Mouse (Mus musculus) small intestine, adult 2 months (tissue): Measurements from ENCODE around the gene Hic1. TPM values are rescaled to one million over a fixed set of nuclear protein-coding genes. Genes with fewer than 3 reads are reported as not detected.
"Not testable (repeated sequence)": the region's sequence is repeated elsewhere in the genome, so short reads cannot be mapped to it uniquely, and the experiment has no call there.

ENCODE experiments used
- H3K27ac ChIP-seq: fragments of 200-500 bp; 2 replicates; pipeline ENCODE4 v1.5.1; 2012; ENCODE audit warnings: low read depth, low read length, control low read depth, inconsistent platforms; ENCODE audit not compliant: insufficient read depth
- H3K27me3 ChIP-seq: fragments of 200-500 bp; 2 replicates; pipeline ENCODE4 v1.6.1; 2012; ENCODE audit warnings: mild to moderate bottlenecking, moderate library complexity, low read length, inconsistent platforms; ENCODE audit not compliant: control insufficient read depth, insufficient read depth
- H3K36me3 ChIP-seq: fragments of 200-500 bp; 2 replicates; pipeline ENCODE4 v1.6.1; 2012; ENCODE audit warnings: mild to moderate bottlenecking, low read length, control low read depth, inconsistent platforms; ENCODE audit not compliant: control insufficient read depth, insufficient read depth
- H3K4me1 ChIP-seq: fragments of 200-500 bp; 2 replicates; pipeline ENCODE4 v1.6.1; 2012; ENCODE audit warnings: low read length, inconsistent platforms, mixed read lengths; ENCODE audit not compliant: control insufficient read depth, insufficient read depth, insufficient read length
- H3K4me3 ChIP-seq: fragments of 200-500 bp; 2 replicates; pipeline ENCODE4 v1.5.1; 2012; ENCODE audit warnings: low read depth, mild to moderate bottlenecking, control low read depth, inconsistent platforms, low read length, moderate library complexity
- CTCF ChIP-seq: fragments of 200-500 bp; IDR thresholded peaks from 2 replicates; pipeline ENCODE4 v1.5.1; 2012; ENCODE audit warnings: low read depth, mild to moderate bottlenecking, control low read depth, inconsistent platforms, low read length, moderate library complexity, mixed read lengths; ENCODE audit not compliant: insufficient replicate concordance, insufficient read length; ENCODE audit errors: extremely low read depth
- POLR2A ChIP-seq: fragments of 200-500 bp; IDR thresholded peaks from 2 replicates; pipeline ENCODE4 v1.6.1; 2012; ENCODE audit warnings: low read depth, mild to moderate bottlenecking, control low read depth, inconsistent platforms, low read length, moderate library complexity
- WGBS: fragments of 180-500 bp; shearing (Covaris S2); methylation state at CpG from one replicate; pipeline ENCODE4 v1.1.7; 2018; 5-methylcytosine and 5-hydroxymethylcytosine counted together
- polyA plus RNA-seq: library from polyadenylated mRNA; depleted of rRNA; stranded (reverse); fragments of >200 nt; gene quantifications from 2 replicates; pipeline ENCODE4 v1.2.3, GENCODE M21; 2012

The Hic1 gene
- polyA plus RNA-seq, 1 experiment: 29.6 TPM

- 80% methylated on average over 2 of the region's 2 CpGs for WGBS
- Histone ChIP-seq H3K27me3 (no peaks in the 10 kb centered on the region), H3K36me3 (peaks cover 5% of the 10 kb centered on the region), H3K4me3 (no peak overlapping the region), H3K4me1 (peaks cover under 1% of the 10 kb centered on the region; the same call in 1 of the 2 replicates), H3K27ac (no peak overlapping the region)
- no peak for TF ChIP-seq POLR2A
- TF ChIP-seq CTCF: no peak
These were observed 14.7 kb upstream of the Hic1 start for GRCm38 (mm10) chr11:75183917-75184570.

GRCm38 (mm10) chr11:75178672-75179208, 9.4 kb upstream of the Hic1 start, which contains the start of gene Ovca2:
Gene Ovca2 (minus strand): TSS chr11:75178835.
- peaks cover 5% of the 10 kb centered on the region for H3K36me3 ChIP-seq
- TF ChIP-seq CTCF (peak; percentile 88), POLR2A (peak; percentile 68)

GRCm38 (mm10) chr11:75178011-75178410, 8.7 kb upstream of the Hic1 start:
- H3K27ac ChIP-seq: no peak overlapping the region
- H3K36me3 ChIP-seq: peaks cover 4% of the 10 kb centered on the region; the same call in 1 of the 2 replicates
- TF ChIP-seq POLR2A (no peak), CTCF (no peak)
- peaks cover 17% of the 10 kb centered on the region for H3K4me1 ChIP-seq
- peak overlapping the region; percentile 84 for H3K4me3 ChIP-seq
- H3K27me3 ChIP-seq: no peaks in the 10 kb centered on the region
- 46% methylated on average over 12 of the region's 12 CpGs for WGBS

More at GRCm38 (mm10) chr11:75178672-75179208, 9.4 kb upstream of the Hic1 start, which contains the start of gene Ovca2:
- H3K4me1 ChIP-seq: peaks cover 12% of the 10 kb centered on the region
- no peaks in the 10 kb centered on the region for H3K27me3 ChIP-seq
- no peak within 1 kb of the TSS for H3K27ac ChIP-seq
- H3K4me3 ChIP-seq: peak within 1 kb of the TSS; percentile 84
- under 1% methylated on average over 33 of the region's 33 CpGs for WGBS

GRCm38 (mm10) chr11:75174574-75174973, 5.3 kb upstream of the Hic1 start:
- H3K27ac ChIP-seq, H3K4me3 ChIP-seq, H3K36me3 ChIP-seq: not testable (repeated sequence)
- WGBS: 53% methylated on average over 6 of the region's 6 CpGs
- H3K4me1 ChIP-seq: peaks cover 28% of the 10 kb centered on the region
- peaks cover 26% of the 10 kb centered on the region for H3K27me3 ChIP-seq

GRCm38 (mm10) chr11:75173799-75174165, 4.5 kb upstream of the Hic1 start:
- peaks cover 26% of the 10 kb centered on the region for H3K4me1 ChIP-seq
- H3K4me3 ChIP-seq: peak overlapping the region; percentile 86
- no peak overlapping the region for H3K27ac ChIP-seq
- 2% methylated on average over 15 of the region's 15 CpGs for WGBS
- TF ChIP-seq CTCF: no peak
- no peak for TF ChIP-seq POLR2A
- H3K36me3 ChIP-seq: no peaks in the 10 kb centered on the region
- peaks cover 28% of the 10 kb centered on the region for H3K27me3 ChIP-seq

GRCm38 (mm10) chr11:75173095-75173798, 3.9 kb upstream of the Hic1 start:
- peaks cover 26% of the 10 kb centered on the region for H3K4me1 ChIP-seq
- under 1% methylated on average over 71 of the region's 71 CpGs for WGBS
- H3K36me3 ChIP-seq: no peaks in the 10 kb centered on the region
- H3K27me3 ChIP-seq: peaks cover 33% of the 10 kb centered on the region
- TF ChIP-seq CTCF: no peak
- no peak for TF ChIP-seq POLR2A
- H3K27ac ChIP-seq: no peak overlapping the region
- H3K4me3 ChIP-seq: peak overlapping the region; percentile 86
